Mouse (Mus musculus) kidney, embryonic 15.5 days (tissue): ENCODE results near the gene Rtn2. TPM values are rescaled to one million over a fixed set of nuclear protein-coding genes. Genes with fewer than 3 reads are reported as not detected.

ENCODE experiments used
- ATAC-seq: fragments of 200-750 bp; cut with Nextera tagmentation; replicated peaks from 2 replicates; pipeline ENCODE4 v1.8.0; 2017; ENCODE audit warnings: moderate TSS enrichment; ENCODE audit not compliant: low FRiP score
- H3K27ac ChIP-seq: fragments of 300-500 bp; sonication (generic); 2 replicates; pipeline ENCODE4 v1.5.1; 2015; ENCODE audit warnings: mild to moderate bottlenecking, inconsistent platforms
- H3K27me3 ChIP-seq: fragments of 300-500 bp; sonication (generic); 2 replicates; pipeline ENCODE4 v1.6.1; 2015; ENCODE audit warnings: inconsistent platforms
- H3K36me3 ChIP-seq: fragments of 300-500 bp; sonication (generic); 2 replicates; pipeline ENCODE4 v1.6.1; 2015; ENCODE audit warnings: inconsistent platforms
- H3K4me1 ChIP-seq: fragments of 300-500 bp; sonication (generic); 2 replicates; pipeline ENCODE4 v1.6.1; 2015; ENCODE audit warnings: inconsistent platforms
- H3K4me2 ChIP-seq: fragments of 300-500 bp; sonication (generic); 2 replicates; pipeline ENCODE4 v1.6.1; 2015; ENCODE audit warnings: moderate library complexity, mild to moderate bottlenecking, inconsistent platforms
- H3K4me3 ChIP-seq: fragments of 300-500 bp; sonication (generic); replicated peaks from 2 replicates; pipeline ENCODE4 v1.5.1; 2015; ENCODE audit warnings: mild to moderate bottlenecking, inconsistent platforms
- H3K9ac ChIP-seq: fragments of 300-500 bp; sonication (generic); 2 replicates; pipeline ENCODE4 v1.6.1; 2015; ENCODE audit warnings: mild to moderate bottlenecking, inconsistent platforms
- H3K9me3 ChIP-seq: fragments of 300-500 bp; sonication (generic); replicated peaks from 2 replicates; pipeline ENCODE4 v1.6.1; 2016; ENCODE audit warnings: inconsistent platforms
- WGBS: fragments of 180-500 bp; shearing (Covaris S2); methylation state at CpG from one replicate; pipeline ENCODE4 v1.1.7; 2015; ENCODE audit warnings: mixed read lengths; 5-methylcytosine and 5-hydroxymethylcytosine counted together
- polyA plus RNA-seq: library from polyadenylated mRNA; unstranded; fragments of >200 nt; fragmentation: Nextera tagmentation; extraction: Ambion mirVana; gene quantifications from 2 replicates; pipeline ENCODE4 v1.2.1, GENCODE M21; 2015

Rtn2 gene
- polyA plus RNA-seq, 1 experiment from 2014 or later = 8.3 TPM

DNA sequence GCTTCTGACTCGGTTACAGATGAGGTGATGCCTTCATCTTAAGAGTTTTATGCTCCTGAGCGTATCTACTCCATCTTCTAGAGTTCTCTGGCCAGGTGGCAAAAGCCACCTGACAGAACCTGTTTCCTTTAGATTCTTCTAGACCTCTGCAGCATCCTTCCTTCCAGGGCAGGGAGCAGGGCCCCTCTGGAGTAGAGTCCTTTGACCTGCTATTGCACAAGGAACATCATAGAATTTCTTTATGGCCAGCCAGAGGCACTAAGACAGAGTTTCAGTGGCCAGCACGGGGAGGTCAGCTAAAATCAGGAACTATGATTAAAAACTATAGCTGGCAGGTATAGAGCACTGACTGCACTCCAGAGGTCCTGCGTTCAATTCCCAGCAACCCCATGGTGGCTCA, 30.3 kb upstream of the Rtn2 start:
- Histone ChIP-seq H3K36me3 (peaks cover 31% of the 10 kb centered on the region), H3K27ac (no peak overlapping the region), H3K4me1 (0 out of 2 replicates have a peak, but pooled peaks cover 3% of the 10 kb centered on the region), H3K9ac (no peak overlapping the region), H3K27me3 (no peaks in the 10 kb centered on the region), H3K4me2 (no peak overlapping the region), H3K9me3 (no peaks in the 10 kb centered on the region), H3K4me3 (no peak overlapping the region)
- WGBS = 78% methylated on average over 4 of the region's 4 CpGs
- ATAC-seq = no peak

DNA sequence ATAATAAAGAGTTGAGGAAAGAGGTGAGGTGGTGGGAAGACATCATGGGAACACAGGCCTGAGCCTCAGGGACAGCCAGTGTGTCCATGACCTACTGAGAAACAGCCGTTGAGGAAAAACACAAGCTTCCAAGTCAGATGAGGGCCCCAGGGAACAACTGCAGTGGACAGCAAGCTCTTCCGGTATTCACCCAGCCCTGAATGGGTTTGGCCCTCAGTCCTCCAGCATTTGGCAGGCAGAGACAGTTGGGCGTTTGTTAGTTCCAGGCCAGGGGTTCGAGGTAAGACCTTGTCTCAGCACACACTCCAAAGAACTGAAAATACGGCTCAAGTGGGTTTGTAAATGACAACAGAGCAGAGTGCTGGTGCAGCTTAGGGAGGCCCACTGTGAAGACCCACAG, 29.0 kb upstream of the Rtn2 start:
- no peak overlapping the region for H3K4me2 ChIP-seq
- 0 out of 2 replicates have a peak, but pooled peaks cover 6% of the 10 kb centered on the region for H3K4me1 ChIP-seq
- no peaks in the 10 kb centered on the region for H3K9me3 ChIP-seq
- H3K4me3 ChIP-seq = no peak overlapping the region
- H3K27ac ChIP-seq = no peak overlapping the region
- 57% methylated on average over 5 of the region's 5 CpGs for WGBS
- H3K9ac ChIP-seq = no peak overlapping the region
- no peaks in the 10 kb centered on the region for H3K27me3 ChIP-seq
- peaks cover 36% of the 10 kb centered on the region for H3K36me3 ChIP-seq
- ATAC-seq = no peak

DNA sequence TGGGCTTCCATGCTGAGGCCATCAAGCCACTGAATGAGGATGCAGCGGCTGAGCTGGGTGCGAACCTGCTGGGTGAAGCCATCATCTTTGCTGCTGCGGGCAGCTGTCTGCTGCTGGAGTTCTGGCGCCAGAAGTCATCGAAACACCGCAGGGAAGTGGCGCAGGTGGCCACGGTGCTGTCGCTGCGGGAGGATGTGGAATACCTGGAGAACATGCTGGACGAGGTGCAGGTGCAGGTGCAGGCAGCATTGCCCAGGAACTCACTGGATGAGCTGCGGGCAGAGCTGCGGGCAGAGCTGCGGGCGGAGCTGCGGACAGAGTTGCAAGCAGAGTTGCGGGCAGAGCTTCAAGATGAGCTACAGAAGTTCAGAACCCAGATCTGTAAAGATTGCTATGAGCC, 27.0 kb upstream of the Rtn2 start:
- H3K36me3 ChIP-seq = peaks cover 56% of the 10 kb centered on the region
- 88% methylated on average over 17 of the region's 17 CpGs for WGBS
- ATAC-seq = no peak

DNA sequence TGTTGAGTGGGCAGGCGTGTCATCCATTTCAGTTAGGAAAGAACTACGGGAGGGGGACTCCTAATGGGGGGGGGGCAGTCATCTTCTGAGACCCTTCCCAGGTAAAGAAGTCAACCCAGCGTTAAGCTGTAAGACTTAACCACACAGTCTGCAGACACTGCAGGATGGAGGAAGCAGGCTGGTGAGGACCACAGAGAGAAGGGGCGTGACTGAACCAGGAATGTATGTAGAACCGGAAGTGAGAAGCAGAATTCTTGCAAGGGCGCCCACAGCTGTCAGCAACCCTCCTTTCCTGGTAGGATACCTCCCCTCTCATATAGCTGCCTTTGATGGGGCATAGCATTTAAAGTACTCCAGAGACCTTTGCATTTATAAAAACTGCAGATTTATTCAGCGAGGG, 25.9 kb upstream of the Rtn2 start:
- Histone ChIP-seq H3K27ac (no peak overlapping the region), H3K4me1 (0 out of 2 replicates have a peak, but pooled peaks cover 6% of the 10 kb centered on the region), H3K4me3 (no peak overlapping the region), H3K27me3 (no peaks in the 10 kb centered on the region), H3K9me3 (no peaks in the 10 kb centered on the region), H3K9ac (no peak overlapping the region), H3K4me2 (no peak overlapping the region), H3K36me3 (peaks cover 68% of the 10 kb centered on the region)
- 78% methylated on average over 7 of the region's 7 CpGs for WGBS
- ATAC-seq = no peak

More for the DNA sequence above, 27.0 kb upstream of the Rtn2 start:
- Histone ChIP-seq H3K4me1 (0 out of 2 replicates have a peak, but pooled peaks cover 6% of the 10 kb centered on the region), H3K4me2 (no peak overlapping the region), H3K9ac (no peak overlapping the region), H3K4me3 (no peak overlapping the region), H3K27me3 (no peaks in the 10 kb centered on the region), H3K9me3 (no peaks in the 10 kb centered on the region), H3K27ac (no peak overlapping the region)

DNA sequence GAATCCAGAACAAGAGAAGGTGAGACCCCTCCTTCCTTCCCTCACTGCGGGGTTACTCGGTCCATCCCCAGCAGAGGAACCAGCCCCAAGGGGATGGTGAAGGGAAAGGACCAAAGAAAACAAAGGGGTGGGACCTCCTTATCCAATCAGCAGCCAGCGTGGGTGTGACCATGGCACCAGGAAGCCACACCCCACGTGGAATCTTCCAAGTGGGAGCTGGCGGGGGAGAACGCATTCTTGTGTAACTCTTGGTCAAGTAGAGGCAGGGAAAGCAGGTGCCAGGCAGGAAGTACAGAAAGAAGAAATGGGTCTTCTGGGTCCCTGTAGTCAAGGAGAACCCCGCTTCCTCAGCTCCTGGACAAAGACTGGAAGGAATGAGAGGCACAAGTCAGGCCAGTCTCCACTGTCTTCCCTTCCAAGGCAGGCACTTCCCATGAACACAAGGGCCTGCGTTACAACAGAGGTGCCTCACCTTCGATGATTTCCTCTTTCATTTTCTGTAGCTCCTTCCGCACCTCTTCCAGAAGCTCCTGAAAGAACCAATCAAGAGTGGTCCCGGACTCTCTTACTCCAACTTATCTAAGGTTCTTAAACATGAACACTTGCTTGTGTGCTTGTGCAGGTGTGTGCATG, 24.9 kb upstream of the Rtn2 start:
- no peak overlapping the region for H3K9ac ChIP-seq
- no peak overlapping the region for H3K27ac ChIP-seq
- peak; percentile 77 for ATAC-seq
- H3K4me2 ChIP-seq = no peak overlapping the region
- no peaks in the 10 kb centered on the region for H3K27me3 ChIP-seq
- peaks cover 77% of the 10 kb centered on the region for H3K36me3 ChIP-seq
- WGBS = 47% methylated on average over 11 of the region's 11 CpGs
- H3K4me3 ChIP-seq = no peak overlapping the region
- no peaks in the 10 kb centered on the region for H3K9me3 ChIP-seq
- 0 out of 2 replicates have a peak, but pooled peaks cover 6% of the 10 kb centered on the region for H3K4me1 ChIP-seq

DNA sequence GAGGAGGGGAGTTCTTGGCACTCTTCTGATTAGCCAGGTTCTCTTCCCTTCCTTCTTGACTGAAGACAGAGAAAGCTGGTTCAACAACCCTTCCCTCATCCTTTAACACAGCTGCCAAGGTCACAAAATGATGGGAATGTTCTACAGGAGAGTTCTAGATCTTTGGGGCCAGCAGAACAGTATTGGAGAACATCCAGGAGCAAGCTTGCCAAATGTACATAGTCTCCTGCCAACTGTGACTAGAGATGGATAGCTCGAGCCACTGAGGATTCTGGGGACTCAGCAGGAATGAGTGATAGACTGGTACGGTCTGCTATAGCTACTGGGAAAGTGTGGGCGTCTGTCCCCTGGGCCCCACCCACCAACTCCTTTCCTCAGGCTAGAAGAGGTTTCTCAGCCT, 24.1 kb upstream of the Rtn2 start:
- H3K27me3 ChIP-seq = no peaks in the 10 kb centered on the region
- H3K27ac ChIP-seq = no peak overlapping the region
- H3K36me3 ChIP-seq = peaks cover 85% of the 10 kb centered on the region
- no peak for ATAC-seq
- WGBS = 79% methylated on average over 3 of the region's 3 CpGs
- H3K4me3 ChIP-seq = no peak overlapping the region
- no peak overlapping the region for H3K9ac ChIP-seq
- H3K9me3 ChIP-seq = no peaks in the 10 kb centered on the region
- 0 out of 2 replicates have a peak, but pooled peaks cover 6% of the 10 kb centered on the region for H3K4me1 ChIP-seq
- no peak overlapping the region for H3K4me2 ChIP-seq

DNA sequence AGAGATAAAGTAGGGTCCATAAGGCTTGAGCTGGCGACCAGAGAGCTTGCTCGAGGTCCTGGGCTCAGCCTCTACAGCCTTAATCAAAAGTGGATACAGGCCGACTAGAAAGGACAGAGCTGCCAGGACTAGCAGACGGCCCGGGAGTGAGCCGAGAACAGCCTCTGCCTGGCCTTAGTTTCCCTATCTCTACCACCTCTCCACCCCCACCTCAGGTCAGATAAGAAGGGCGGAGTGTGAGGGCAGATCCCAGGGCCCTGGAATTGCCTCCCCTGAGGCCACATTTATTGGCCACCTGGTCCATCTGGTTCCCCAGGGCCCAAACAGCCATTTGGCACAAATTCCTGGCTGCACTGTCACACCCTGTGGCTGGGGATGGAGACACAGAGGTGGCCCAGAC, 17.3 kb upstream of the Rtn2 start:
- H3K4me2 ChIP-seq = no peak overlapping the region
- 57% methylated on average over 7 of the region's 7 CpGs for WGBS
- no peak overlapping the region for H3K27ac ChIP-seq
- no peaks in the 10 kb centered on the region for H3K9me3 ChIP-seq
- no peak overlapping the region for H3K4me3 ChIP-seq
- no peak for ATAC-seq
- no peak overlapping the region for H3K9ac ChIP-seq
- peaks cover 48% of the 10 kb centered on the region for H3K4me1 ChIP-seq
- H3K36me3 ChIP-seq = peaks cover 76% of the 10 kb centered on the region
- H3K27me3 ChIP-seq = no peaks in the 10 kb centered on the region

DNA sequence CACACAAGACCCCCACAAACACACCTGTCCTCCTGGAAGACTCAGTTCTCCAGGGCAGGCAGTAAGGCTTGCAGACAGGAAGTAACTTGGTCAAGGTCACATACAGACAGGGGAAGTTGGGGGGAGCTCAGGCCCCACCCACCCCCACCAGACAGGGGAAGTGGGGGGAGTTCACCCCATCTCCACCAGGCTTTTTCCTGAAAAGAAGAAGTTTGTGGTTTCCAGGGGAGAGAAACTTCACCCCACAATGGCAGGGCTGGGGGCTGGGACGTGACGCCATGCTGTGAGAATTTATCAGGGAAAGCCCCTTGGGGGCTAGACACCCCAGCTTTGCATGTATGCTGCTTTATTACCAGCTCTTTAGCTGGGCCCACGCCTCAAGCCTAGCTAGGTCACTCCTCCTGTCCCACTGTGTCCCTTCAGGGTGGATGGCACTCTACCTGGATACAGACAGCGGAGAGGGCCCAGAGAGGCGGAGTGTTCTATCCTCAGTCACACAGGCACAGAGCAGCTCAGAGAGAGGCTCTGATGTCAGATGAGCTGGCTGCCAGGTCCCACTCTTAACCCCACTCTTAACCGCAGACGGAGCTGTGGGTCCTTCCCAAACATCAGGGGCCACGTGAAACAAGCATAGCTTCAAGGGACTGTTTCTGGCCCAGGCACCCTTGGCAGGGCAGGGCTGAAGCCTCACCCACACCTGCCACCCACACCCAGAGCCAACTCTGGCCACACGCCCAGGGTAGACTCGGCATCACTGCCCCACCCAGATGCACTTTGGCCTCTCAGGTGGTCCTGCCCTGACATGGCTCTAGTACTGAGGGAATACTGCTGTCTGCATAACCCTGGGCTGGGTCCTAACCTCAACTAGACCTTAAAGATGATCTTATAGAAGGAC, 16.2 kb upstream of the Rtn2 start:
- H3K9me3 ChIP-seq = no peaks in the 10 kb centered on the region
- WGBS = 67% methylated on average over 10 of the region's 10 CpGs
- H3K4me3 ChIP-seq = no peak overlapping the region
- H3K4me1 ChIP-seq = peaks cover 54% of the 10 kb centered on the region
- 0 out of 2 replicates have a peak overlapping the region, but pooled peaks have one; percentile 2 for H3K9ac ChIP-seq
- no peaks in the 10 kb centered on the region for H3K27me3 ChIP-seq
- H3K27ac ChIP-seq = no peak overlapping the region
- ATAC-seq = no peak
- peaks cover 65% of the 10 kb centered on the region for H3K36me3 ChIP-seq
- no peak overlapping the region for H3K4me2 ChIP-seq

DNA sequence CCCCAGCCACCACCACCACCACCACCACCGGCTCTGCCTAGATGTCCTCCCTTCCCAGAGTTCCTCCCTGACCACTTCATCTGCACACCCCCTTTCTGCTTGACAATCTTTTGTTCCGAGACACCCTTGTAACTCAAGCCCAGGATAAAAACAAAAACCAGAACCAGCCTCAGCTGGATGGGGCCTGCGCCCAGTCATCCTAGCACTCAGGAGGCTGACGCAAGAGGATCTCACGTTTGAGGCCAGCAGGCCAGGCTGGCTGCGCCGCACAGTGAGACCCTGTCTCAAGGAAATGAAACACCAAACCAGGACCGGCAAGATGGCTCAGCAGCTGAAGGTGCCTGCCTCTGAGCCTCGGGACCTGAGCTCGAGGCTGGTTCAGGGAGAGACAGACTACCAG, 15.4 kb upstream of the Rtn2 start:
- Histone ChIP-seq H3K27me3 (no peaks in the 10 kb centered on the region), H3K4me3 (no peak overlapping the region), H3K9ac (no peak overlapping the region), H3K4me1 (peaks cover 54% of the 10 kb centered on the region), H3K4me2 (0 out of 2 replicates have a peak overlapping the region, but pooled peaks have one; percentile 5), H3K9me3 (no peaks in the 10 kb centered on the region), H3K36me3 (peaks cover 57% of the 10 kb centered on the region), H3K27ac (peak overlapping the region; percentile 49; the same call in 1 of the 2 replicates)
- no peak for ATAC-seq
- 56% methylated on average over 10 of the region's 10 CpGs for WGBS

DNA sequence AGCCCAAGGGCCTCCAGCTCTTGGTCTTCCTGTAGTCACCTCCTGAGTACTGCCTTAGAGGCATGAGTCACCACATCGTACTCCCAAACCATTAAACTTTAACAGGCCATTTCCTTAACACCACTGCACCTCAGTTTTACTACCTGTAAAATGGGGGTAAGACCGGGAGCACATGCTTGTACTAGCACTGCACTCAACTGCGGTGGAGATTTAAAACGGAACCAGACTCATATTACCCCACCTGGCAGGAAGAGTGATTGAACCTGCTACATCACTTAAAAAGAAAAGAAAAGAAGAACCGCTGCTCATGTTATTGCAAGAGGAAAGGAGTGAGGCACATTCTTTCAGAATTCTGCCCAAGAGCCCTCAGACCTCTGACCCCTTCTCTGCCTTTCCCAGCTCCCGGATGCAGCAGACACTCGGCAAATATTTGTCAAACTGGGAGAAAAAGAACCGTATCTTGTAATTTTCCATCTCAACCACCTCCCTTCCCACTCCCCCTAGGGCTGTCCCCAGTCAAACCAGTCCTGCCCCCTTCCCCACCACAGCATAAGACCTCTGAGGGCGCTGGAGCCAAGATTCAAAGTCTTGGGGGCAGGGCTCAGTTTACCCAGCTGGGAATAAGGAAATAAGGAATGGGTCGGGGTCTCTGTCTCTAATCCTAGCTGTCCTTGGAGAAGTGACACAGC, 13.3 kb upstream of the Rtn2 start:
- H3K4me1 ChIP-seq = peaks cover 59% of the 10 kb centered on the region
- ATAC-seq = no peak
- peaks cover 36% of the 10 kb centered on the region for H3K36me3 ChIP-seq
- peak overlapping the region; percentile 98 for H3K4me3 ChIP-seq
- no peaks in the 10 kb centered on the region for H3K9me3 ChIP-seq
- peak overlapping the region; percentile 96 for H3K4me2 ChIP-seq
- H3K9ac ChIP-seq = peak overlapping the region; percentile 94
- WGBS = 20% methylated on average over 10 of the region's 10 CpGs
- peak overlapping the region; percentile 98 for H3K27ac ChIP-seq
- H3K27me3 ChIP-seq = no peaks in the 10 kb centered on the region

DNA sequence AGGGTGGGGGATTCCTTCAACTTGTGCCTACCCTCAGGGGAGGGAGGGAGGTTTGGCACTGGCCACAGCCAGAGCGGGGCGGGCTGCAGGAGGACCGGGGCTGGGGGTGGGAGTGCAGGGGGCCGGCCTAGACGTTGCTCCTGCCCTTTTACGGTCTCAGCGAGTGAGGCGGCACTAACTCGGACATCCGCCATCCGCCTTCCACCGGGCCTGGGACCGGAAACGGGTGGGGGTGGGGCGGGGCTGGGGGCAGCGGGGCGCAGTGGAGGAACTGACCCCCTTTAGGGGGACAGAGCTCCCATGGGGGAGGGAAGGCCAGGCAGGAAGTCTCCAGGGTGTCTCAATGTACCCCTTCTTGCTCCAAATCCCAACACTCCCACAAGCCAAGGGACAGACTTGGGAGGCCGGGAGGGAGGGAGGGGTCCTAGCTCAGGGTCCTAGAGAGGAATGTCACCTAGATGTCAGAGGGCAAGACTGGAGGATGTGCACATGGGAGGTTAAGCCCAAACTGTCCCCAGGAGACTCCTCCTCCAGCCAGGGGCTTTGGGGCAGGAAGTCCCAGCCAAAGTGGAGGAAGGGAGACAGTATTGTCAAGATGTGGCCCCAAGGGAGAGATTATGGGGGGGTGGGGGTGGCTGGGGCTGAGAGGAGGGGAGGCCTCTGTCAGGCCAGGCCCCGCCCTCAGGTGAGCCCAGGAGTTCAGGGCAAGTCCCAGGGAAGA, 12.5 kb upstream of the Rtn2 start:
- H3K4me1 ChIP-seq = peaks cover 59% of the 10 kb centered on the region
- peak overlapping the region; percentile 98 for H3K4me3 ChIP-seq
- H3K36me3 ChIP-seq = peaks cover 28% of the 10 kb centered on the region
- H3K9me3 ChIP-seq = no peaks in the 10 kb centered on the region
- peak; percentile 71 for ATAC-seq
- H3K27ac ChIP-seq = peak overlapping the region; percentile 98
- H3K27me3 ChIP-seq = no peaks in the 10 kb centered on the region
- WGBS = 1% methylated on average over 18 of the region's 19 CpGs
- H3K9ac ChIP-seq = peak overlapping the region; percentile 94
- peak overlapping the region; percentile 96 for H3K4me2 ChIP-seq
